Mouse (Mus musculus): ENCODE data around the gene Polr2l.

GRCm38 (mm10) chr7:141442199-141442598 lies 32.7 kb downstream of the Polr2l start:
- TF ChIP-seq CTCF (conservative IDR thresholded peaks at IDR 0.05; ENCODE audit: insufficient read depth, insufficient read length, low read depth, low read length): no peak
- TF ChIP-seq POLR2A (IDR thresholded peaks at IDR 0.05; ENCODE audit: low read depth, low read length): no peak

All from kidney, adult 2 months (tissue).